Mouse (Mus musculus) midbrain, embryonic 16.5 days (tissue): ENCODE data around the gene Rccd1. TPM values are rescaled to one million over a fixed set of nuclear protein-coding genes. Genes with fewer than 3 reads are reported as not detected.
A peak's percentile ranks its signal among the peaks of the same experiment; 100 is the strongest.

Experiments used
- ATAC-seq: fragments of 200-750 bp; cut with Nextera tagmentation; 2 replicates; pipeline ENCODE4 v1.8.0; 2017; ENCODE audit warnings: moderate TSS enrichment
- H3K27ac ChIP-seq: fragments of 300-500 bp; sonication (generic); 2 replicates; pipeline ENCODE4 v1.5.1; 2014; ENCODE audit warnings: mild to moderate bottlenecking, low read length, mixed read lengths
- H3K27me3 ChIP-seq: fragments of 300-500 bp; sonication (generic); 2 replicates; pipeline ENCODE4 v1.6.1; 2014; ENCODE audit warnings: low read depth, low read length, mixed read lengths; ENCODE audit not compliant: control insufficient read depth, insufficient read depth
- H3K36me3 ChIP-seq: fragments of 300-500 bp; sonication (generic); 2 replicates; pipeline ENCODE4 v1.6.1; 2014; ENCODE audit warnings: mild to moderate bottlenecking, low read length, moderate library complexity, mixed read lengths; ENCODE audit not compliant: control insufficient read depth, insufficient read depth
- H3K4me1 ChIP-seq: fragments of 300-500 bp; sonication (generic); 2 replicates; pipeline ENCODE4 v1.6.1; 2014; ENCODE audit warnings: mild to moderate bottlenecking, low read length, mixed read lengths; ENCODE audit not compliant: control insufficient read depth, insufficient read depth
- H3K4me2 ChIP-seq: fragments of 300-500 bp; sonication (generic); 2 replicates; pipeline ENCODE4 v1.6.1; 2014; ENCODE audit warnings: mild to moderate bottlenecking, low read length, mixed read lengths
- H3K4me3 ChIP-seq: fragments of 300-500 bp; sonication (generic); 2 replicates; pipeline ENCODE4 v1.5.1; 2014; ENCODE audit warnings: low read depth, mild to moderate bottlenecking, low read length, moderate library complexity, mixed read lengths
- H3K9ac ChIP-seq: fragments of 300-500 bp; sonication (generic); 2 replicates; pipeline ENCODE4 v1.6.1; 2014; ENCODE audit warnings: low read depth, low read length, mixed read lengths
- H3K9me3 ChIP-seq: fragments of 300-500 bp; sonication (generic); replicated peaks from 2 replicates; pipeline ENCODE4 v1.6.1; 2014; ENCODE audit warnings: mild to moderate bottlenecking, low read length, mixed read lengths; ENCODE audit not compliant: control insufficient read depth, poor library complexity, severe bottlenecking
- WGBS: fragments of 180-500 bp; shearing (Covaris S2); extraction: QIAGEN DNeasy Blood & Tissue Kit; methylation state at CpG from one replicate; pipeline ENCODE4 v1.1.7; 2014; 5-methylcytosine and 5-hydroxymethylcytosine counted together
- polyA plus RNA-seq: library from polyadenylated mRNA; unstranded; fragments of >200 nt; fragmentation: Nextera tagmentation; extraction: Ambion mirVana; gene quantifications from 2 replicates; pipeline ENCODE4 v1.2.1, GENCODE M21; 2015

Rccd1 gene
- polyA plus RNA-seq, 1 experiment from 2014 or later, result 10.7 TPM

DNA sequence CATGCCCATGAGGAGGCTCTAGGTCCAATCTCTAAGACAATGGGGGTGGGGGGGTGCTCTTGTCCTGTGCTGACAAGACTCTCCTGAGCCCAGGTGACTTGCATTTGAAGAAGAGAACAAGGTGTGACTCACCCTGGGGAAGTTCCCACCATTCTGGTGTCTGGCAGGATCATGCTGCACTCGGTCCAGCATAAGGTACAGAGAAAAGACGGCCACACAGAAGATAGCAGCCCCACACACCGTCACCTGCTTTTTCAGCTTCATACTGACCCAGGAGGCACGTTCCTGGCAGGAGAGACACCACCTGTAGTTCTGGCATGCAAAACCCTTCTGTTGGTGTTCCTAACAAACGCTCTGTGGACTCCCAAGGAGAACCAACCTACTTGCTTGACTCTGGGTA, 45.2 kb upstream of the Rccd1 start:
- Histone ChIP-seq H3K36me3 (peaks cover 23% of the 10 kb centered on the region), H3K4me1 (peaks cover 14% of the 10 kb centered on the region), H3K27me3 (no peaks in the 10 kb centered on the region), H3K4me2 (peak overlapping the region; percentile 66), H3K27ac (no peak overlapping the region), H3K9ac (0 out of 2 replicates have a peak overlapping the region, but pooled peaks have one; percentile 18), H3K9me3 (no peaks in the 10 kb centered on the region), H3K4me3 (peak overlapping the region; percentile 86)
- 66% methylated on average over 5 of the region's 5 CpGs for WGBS
- ATAC-seq, result no peak

DNA sequence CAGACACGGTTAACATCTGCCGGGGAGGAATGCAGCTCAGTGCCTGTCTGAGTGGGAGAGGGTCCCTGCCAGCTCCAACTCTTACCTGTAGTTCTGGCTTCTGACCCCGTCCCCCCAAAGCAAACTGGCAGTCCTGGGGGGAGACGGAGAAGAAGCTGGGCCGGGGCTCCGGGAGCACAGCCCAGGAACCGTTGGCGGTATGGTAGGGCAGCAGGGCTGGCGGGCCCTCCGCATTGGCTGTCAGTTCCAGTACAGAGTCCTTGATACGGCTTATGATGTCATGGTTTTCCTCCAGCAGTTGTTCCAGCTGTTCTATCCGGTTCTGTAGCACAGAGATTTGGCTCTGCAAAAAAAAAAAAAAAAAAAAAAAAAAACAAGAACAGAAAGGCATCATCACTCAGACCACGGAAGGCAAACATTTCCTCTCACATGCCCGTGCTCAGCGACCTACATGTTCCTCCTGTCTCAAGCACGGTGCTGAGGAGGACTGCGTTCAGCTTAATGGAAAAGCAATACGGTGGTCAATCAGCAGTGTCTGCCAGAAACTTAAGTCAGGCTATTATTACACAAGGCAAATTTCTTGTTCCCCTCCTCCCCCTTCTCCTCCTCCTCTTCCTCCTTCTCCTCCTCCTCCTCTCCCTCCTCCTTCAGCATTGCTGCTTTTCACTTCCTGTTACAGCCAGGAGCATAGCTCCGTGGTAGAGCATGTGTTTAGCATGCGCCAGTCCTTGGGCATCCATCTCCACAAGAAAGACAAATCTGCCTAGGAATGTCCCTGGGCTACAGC, 44.6 kb upstream of the Rccd1 start:
- H3K4me1 ChIP-seq, result peaks cover 14% of the 10 kb centered on the region
- WGBS, result 87% methylated on average over 20 of the region's 20 CpGs
- no peak overlapping the region for H3K4me3 ChIP-seq
- H3K9ac ChIP-seq, result no peak overlapping the region
- peak overlapping the region; percentile 66; the same call in 1 of the 2 replicates for H3K4me2 ChIP-seq
- no peak overlapping the region for H3K27ac ChIP-seq
- H3K27me3 ChIP-seq, result no peaks in the 10 kb centered on the region
- ATAC-seq, result no peak
- H3K9me3 ChIP-seq, result no peaks in the 10 kb centered on the region
- peaks cover 28% of the 10 kb centered on the region for H3K36me3 ChIP-seq

DNA sequence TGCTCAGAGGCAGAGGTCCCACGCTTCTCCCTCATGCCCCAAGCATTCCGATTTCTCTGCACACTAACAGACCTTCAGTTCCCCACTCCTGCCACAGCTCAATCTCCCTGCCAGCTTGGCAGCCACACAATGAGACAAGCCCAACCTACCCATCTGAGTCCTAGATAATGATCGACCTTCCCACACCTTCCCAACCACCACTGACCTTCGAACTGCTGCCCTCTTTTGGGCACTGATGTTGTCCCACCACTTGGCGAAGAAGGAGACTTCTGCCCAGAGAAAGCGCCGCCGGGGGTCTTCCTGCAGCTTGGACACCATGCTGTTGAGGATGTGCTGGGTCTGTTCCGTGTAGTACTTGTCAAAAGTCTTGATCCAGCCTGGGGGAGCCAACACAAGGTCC, 43.8 kb upstream of the Rccd1 start:
- Histone ChIP-seq H3K36me3 (peaks cover 36% of the 10 kb centered on the region), H3K9ac (no peak overlapping the region), H3K4me3 (no peak overlapping the region), H3K4me1 (peaks cover 14% of the 10 kb centered on the region), H3K4me2 (no peak overlapping the region), H3K27ac (no peak overlapping the region), H3K27me3 (no peaks in the 10 kb centered on the region), H3K9me3 (no peaks in the 10 kb centered on the region)
- WGBS, result 91% methylated on average over 9 of the region's 9 CpGs
- no peak for ATAC-seq

DNA sequence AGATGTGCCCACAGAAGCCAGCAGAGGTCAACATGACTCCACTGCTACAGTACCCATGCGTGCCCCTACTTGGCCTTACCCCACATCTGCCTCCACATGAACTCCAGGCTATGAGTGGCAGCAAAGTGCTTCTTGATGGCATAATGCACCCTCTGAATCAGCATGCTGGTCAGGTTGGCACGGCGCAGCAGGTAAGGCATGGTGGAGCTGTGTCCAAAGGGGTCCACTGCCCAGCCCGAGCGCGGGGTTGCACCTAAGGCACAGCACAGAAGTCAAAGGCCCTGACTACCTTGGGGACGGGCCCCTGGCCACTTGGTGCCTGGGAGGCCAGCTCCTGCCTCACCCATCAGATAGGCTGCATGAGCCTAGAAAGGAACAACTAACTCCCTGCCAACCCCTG, 43.0 kb upstream of the Rccd1 start:
- 97% methylated on average over 7 of the region's 7 CpGs for WGBS
- Histone ChIP-seq H3K27ac (no peak overlapping the region), H3K36me3 (peaks cover 43% of the 10 kb centered on the region), H3K9me3 (no peaks in the 10 kb centered on the region), H3K4me2 (no peak overlapping the region), H3K4me3 (no peak overlapping the region), H3K4me1 (peaks cover 14% of the 10 kb centered on the region), H3K9ac (no peak overlapping the region), H3K27me3 (no peaks in the 10 kb centered on the region)
- ATAC-seq, result no peak

DNA sequence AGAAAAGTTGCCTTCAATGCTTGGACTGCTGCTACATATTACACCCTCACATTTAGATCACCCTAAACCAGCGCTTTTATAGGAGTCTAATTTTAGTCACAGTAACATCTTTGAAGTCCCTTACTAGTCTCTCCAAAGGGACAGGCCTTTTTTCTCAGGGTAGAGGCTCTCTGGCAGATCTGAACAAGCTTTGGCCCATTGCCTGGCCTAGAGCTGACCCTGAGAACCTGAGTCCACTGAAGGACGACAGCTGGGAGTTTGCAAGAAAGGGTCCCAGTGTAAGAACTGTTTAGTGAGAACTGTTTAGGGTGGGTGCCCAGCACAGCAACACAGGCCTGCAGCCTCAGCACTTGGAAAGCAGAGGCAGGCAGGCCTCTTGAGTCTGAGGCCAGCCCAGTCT, 41.5 kb upstream of the Rccd1 start:
- Histone ChIP-seq H3K27me3 (no peaks in the 10 kb centered on the region), H3K27ac (no peak overlapping the region), H3K4me1 (peaks cover 14% of the 10 kb centered on the region), H3K4me2 (no peak overlapping the region), H3K36me3 (peaks cover 52% of the 10 kb centered on the region), H3K4me3 (no peak overlapping the region), H3K9ac (no peak overlapping the region), H3K9me3 (no peaks in the 10 kb centered on the region)
- 94% methylated on average over 2 of the region's 2 CpGs for WGBS
- no peak for ATAC-seq

DNA sequence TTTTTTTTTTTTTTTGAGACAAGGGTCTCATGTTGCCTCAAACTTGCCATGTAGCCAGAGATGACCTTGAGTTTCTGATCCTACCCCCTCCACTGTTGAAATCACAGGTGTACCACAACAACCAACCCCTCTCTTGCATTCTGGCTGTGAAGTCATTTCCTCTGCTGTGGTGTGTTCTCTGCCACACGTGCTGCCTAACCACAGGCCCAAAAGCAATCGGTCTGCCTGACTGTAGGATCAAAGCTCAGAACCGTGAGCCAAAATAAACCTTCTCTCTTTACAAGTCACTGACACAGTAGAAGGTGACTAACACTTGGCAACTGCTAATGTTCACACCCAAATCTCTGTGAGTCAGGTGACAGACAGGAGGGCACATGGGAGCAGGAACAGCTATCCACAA, 36.2 kb upstream of the Rccd1 start:
- Histone ChIP-seq H3K27ac (no peak overlapping the region), H3K4me1 (no peaks in the 10 kb centered on the region), H3K9ac (no peak overlapping the region), H3K9me3 (no peaks in the 10 kb centered on the region), H3K27me3 (no peaks in the 10 kb centered on the region), H3K36me3 (peaks cover 60% of the 10 kb centered on the region), H3K4me3 (no peak overlapping the region), H3K4me2 (no peak overlapping the region)
- ATAC-seq, result no peak
- 79% methylated on average over 3 of the region's 3 CpGs for WGBS

DNA sequence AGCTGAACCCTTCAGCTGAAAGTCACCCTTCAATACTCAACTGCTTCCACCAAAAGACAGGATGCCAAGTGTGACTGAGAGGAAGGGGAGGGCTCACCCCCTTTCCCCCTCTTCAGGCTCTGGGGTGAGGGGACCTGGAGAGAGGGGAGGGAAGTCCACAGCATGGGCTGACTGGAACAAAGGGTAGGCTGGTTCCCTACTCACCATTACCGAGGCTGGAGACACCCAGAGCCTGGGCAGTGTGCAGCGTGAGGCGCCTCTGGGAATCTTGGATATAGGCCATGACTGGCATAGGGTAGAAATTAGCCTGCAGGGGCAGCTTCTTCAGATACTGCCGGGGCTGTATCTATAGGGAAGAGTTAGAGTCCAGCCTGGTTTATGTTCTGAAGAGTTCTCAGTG, 33.8 kb upstream of the Rccd1 start:
- Histone ChIP-seq H3K4me2 (no peak overlapping the region), H3K9ac (no peak overlapping the region), H3K4me3 (no peak overlapping the region), H3K9me3 (no peaks in the 10 kb centered on the region), H3K4me1 (no peaks in the 10 kb centered on the region), H3K27ac (no peak overlapping the region), H3K27me3 (no peaks in the 10 kb centered on the region), H3K36me3 (peaks cover 58% of the 10 kb centered on the region)
- no peak for ATAC-seq
- WGBS, result 66% methylated on average over 4 of the region's 4 CpGs

DNA sequence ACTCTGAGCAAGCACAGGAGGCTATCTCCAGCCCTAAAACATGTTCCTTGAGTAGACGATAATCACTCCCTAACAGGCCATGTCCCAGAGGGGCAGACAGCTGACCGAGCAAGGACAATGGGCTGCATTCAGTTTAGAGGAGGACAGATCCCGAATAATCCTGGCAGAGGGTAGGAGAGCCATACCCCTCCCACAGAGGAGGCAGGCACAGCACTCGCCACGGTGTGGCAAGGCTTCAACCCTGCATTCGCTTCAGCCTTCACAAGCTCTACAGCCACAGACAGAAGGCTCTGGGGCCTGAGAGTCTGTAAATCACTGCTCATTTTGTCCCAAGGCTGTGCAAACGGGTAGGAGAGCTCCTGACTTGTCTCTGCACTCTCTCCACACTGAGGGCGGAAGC, 32.9 kb upstream of the Rccd1 start:
- Histone ChIP-seq H3K4me1 (no peaks in the 10 kb centered on the region), H3K9me3 (no peaks in the 10 kb centered on the region), H3K4me3 (no peak overlapping the region), H3K27ac (no peak overlapping the region), H3K4me2 (no peak overlapping the region), H3K9ac (no peak overlapping the region), H3K27me3 (no peaks in the 10 kb centered on the region), H3K36me3 (peaks cover 54% of the 10 kb centered on the region)
- WGBS, result 16% methylated on average over 8 of the region's 8 CpGs
- no peak for ATAC-seq

DNA sequence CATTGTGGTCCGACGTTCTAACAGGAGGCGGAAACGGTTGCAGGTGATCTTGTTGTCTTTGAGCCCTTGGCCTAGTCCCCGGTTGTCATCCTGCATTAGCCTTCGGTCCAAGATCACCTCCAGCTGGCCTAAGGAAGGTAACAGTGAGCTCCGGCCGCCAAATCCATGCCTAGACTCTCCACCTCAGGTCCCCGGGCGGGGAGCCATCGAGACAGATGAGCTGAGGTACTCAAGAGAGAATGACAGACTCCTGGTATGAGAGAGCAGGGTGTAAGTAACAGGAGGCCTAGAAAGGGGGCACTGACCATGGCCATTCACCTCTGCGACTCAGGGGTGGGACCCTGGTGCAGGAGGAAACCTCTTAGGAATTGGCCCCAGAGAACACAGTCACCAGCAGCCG, 32.1 kb upstream of the Rccd1 start:
- H3K9ac ChIP-seq, result no peak overlapping the region
- no peaks in the 10 kb centered on the region for H3K4me1 ChIP-seq
- H3K9me3 ChIP-seq, result no peaks in the 10 kb centered on the region
- H3K27me3 ChIP-seq, result no peaks in the 10 kb centered on the region
- ATAC-seq, result no peak
- H3K4me3 ChIP-seq, result no peak overlapping the region
- H3K27ac ChIP-seq, result no peak overlapping the region
- H3K4me2 ChIP-seq, result no peak overlapping the region
- WGBS, result 83% methylated on average over 13 of the region's 13 CpGs
- H3K36me3 ChIP-seq, result peaks cover 54% of the 10 kb centered on the region
